Mouse (Mus musculus): ENCODE measurements around the gene Mon2.
"Not testable (repeated sequence)": the region's sequence is repeated elsewhere in the genome, so short reads cannot be mapped to it uniquely, and the experiment has no call there.

The Mon2 gene

GRCm38 (mm10) chr10:122991648-122992047 is 84.7 kb downstream of the Mon2 start:
- no peak for DNase-seq (ENCODE audit: low read depth)

GRCm38 (mm10) chr10:122991053-122991452 is 85.3 kb downstream of the Mon2 start:
- no peak for DNase-seq (ENCODE audit: low read depth)

- no peak for DNase-seq (ENCODE audit: low read depth)
These were observed 85.7 kb downstream of the Mon2 start for GRCm38 (mm10) chr10:122990606-122991005.

- DNase-seq (ENCODE audit: low read depth) = no peak
These were observed 86.4 kb downstream of the Mon2 start for GRCm38 (mm10) chr10:122989916-122990315.

- peak; percentile 75 for DNase-seq (ENCODE audit: low read depth)
These were observed 87.9 kb downstream of the Mon2 start for GRCm38 (mm10) chr10:122988372-122988771.

- peak; percentile 89 for DNase-seq (ENCODE audit: low read depth)
These were observed 88.6 kb downstream of the Mon2 start for GRCm38 (mm10) chr10:122987671-122988128.

- peak; percentile 89 for DNase-seq (ENCODE audit: low read depth)
These were observed 89.7 kb downstream of the Mon2 start for GRCm38 (mm10) chr10:122986320-122987225.

GRCm38 (mm10) chr10:122985515-122986319 is 90.6 kb downstream of the Mon2 start:
- DNase-seq (ENCODE audit: low read depth) = peak; percentile 72

GRCm38 (mm10) chr10:122985252-122985514 is 91.1 kb downstream of the Mon2 start:
- DNase-seq (ENCODE audit: low read depth) = peak; percentile 52

GRCm38 (mm10) chr10:122984531-122985251 is 91.6 kb downstream of the Mon2 start:
- peak; percentile 40 for DNase-seq (ENCODE audit: low read depth)

- peak; percentile 38 for DNase-seq (ENCODE audit: low read depth)
These were observed 92.5 kb downstream of the Mon2 start for GRCm38 (mm10) chr10:122983579-122984530.

- peak; percentile 66 for DNase-seq (ENCODE audit: low read depth)
These were observed 93.3 kb downstream of the Mon2 start for GRCm38 (mm10) chr10:122982909-122983578.

- DNase-seq (ENCODE audit: low read depth) = no peak
These were observed 96.2 kb downstream of the Mon2 start for GRCm38 (mm10) chr10:122980123-122980522.

- peak; percentile 24 for DNase-seq (ENCODE audit: low read depth)
These were observed 96.9 kb downstream of the Mon2 start for GRCm38 (mm10) chr10:122979356-122979755.

- DNase-seq (ENCODE audit: low read depth) = peak; percentile 79
These were observed 100.3 kb downstream of the Mon2 start for GRCm38 (mm10) chr10:122976038-122976437.

- DNase-seq (ENCODE audit: low read depth) = no peak
These were observed 103.1 kb downstream of the Mon2 start for GRCm38 (mm10) chr10:122973241-122973640.

- no peak for DNase-seq (ENCODE audit: low read depth)
These were observed 106.1 kb downstream of the Mon2 start for GRCm38 (mm10) chr10:122970188-122970587.

- no peak for DNase-seq (ENCODE audit: low read depth)
These were observed 109.9 kb downstream of the Mon2 start for GRCm38 (mm10) chr10:122966421-122966820.

- not testable (repeated sequence) for DNase-seq (ENCODE audit: low read depth)
These were observed 110.7 kb downstream of the Mon2 start for GRCm38 (mm10) chr10:122965650-122966049.

GRCm38 (mm10) chr10:122964241-122964636 is 112.1 kb downstream of the Mon2 start:
- DNase-seq (ENCODE audit: low read depth) = no peak
